Mouse (Mus musculus) spleen, adult 2 months (tissue): ENCODE results near the gene Mgea5.

Experiments
- CTCF ChIP-seq: fragments of 200-500 bp; IDR thresholded peaks from 2 replicates; pipeline ENCODE4 v1.5.1; 2011; ENCODE audit warnings: mild to moderate bottlenecking, inconsistent platforms; ENCODE audit not compliant: insufficient read depth, insufficient read length, insufficient replicate concordance; ENCODE audit errors: extremely low read depth
- POLR2A ChIP-seq: fragments of 200-500 bp; IDR thresholded peaks from 2 replicates; pipeline ENCODE4 v1.6.1; 2011; ENCODE audit warnings: low read depth, low read length, inconsistent platforms

- no peak for TF ChIP-seq POLR2A
- no peak for TF ChIP-seq CTCF
Measured at GRCm38 (mm10) chr19:45748691-45749242, 34.9 kb downstream of the Mgea5 start.
